Mouse (Mus musculus): Measurements from ENCODE around the gene Plppr3. TPM values are rescaled to one million over a fixed set of nuclear protein-coding genes. Genes with fewer than 3 reads are reported as not detected.

Gene Plppr3
- total and polyA plus RNA-seq, 2 experiments from 2014 or later, result 2.5 to 5.9 TPM

GRCm38 (mm10) chr10:79914131-79914947, 39.9 kb upstream of the Plppr3 start:
- Histone ChIP-seq H3K4me2 (ENCODE audit: low read depth, low read length) (no peak overlapping the region), H3K9me3 (replicated peaks; ENCODE audit: control insufficient read depth, low read length) (no peaks in the 10 kb centered on the region), H3K9ac (replicated peaks; ENCODE audit: low read depth, low read length) (peak overlapping the region; percentile 5; the same call in 1 of the 2 replicates), H3K36me3 (replicated peaks; ENCODE audit: control insufficient read depth, insufficient read depth, low read length) (peaks cover 20% of the 10 kb centered on the region), H3K27ac (ENCODE audit: low read depth) (0 out of 2 replicates have a peak overlapping the region, but pooled peaks have one; percentile 11), H3K4me3 (ENCODE audit: low read depth, low read length) (no peak overlapping the region), H3K27me3 (ENCODE audit: control insufficient read depth, insufficient read depth, low read length) (peaks cover 21% of the 10 kb centered on the region), H3K4me1 (ENCODE audit: control insufficient read depth, insufficient read depth) (peaks cover 27% of the 10 kb centered on the region)
- no peak for DNase-seq (ENCODE audit: low spot score)
- WGBS, result 58% methylated on average over 11 of the region's 11 CpGs
- TF ChIP-seq CTCF (IDR thresholded peaks at IDR 0.05; ENCODE audit: low read depth) (no peak), EP300 (IDR thresholded peaks at IDR 0.05; ENCODE audit: low read depth) (no peak)
- peak; percentile 14; the same call in 1 of the 2 replicates for ATAC-seq (ENCODE audit: insufficient read depth, low read depth)

- Histone ChIP-seq H3K4me3 (ENCODE audit: low read depth, low read length) (no peak overlapping the region), H3K27me3 (ENCODE audit: control insufficient read depth, insufficient read depth, low read length) (peaks cover 1% of the 10 kb centered on the region), H3K27ac (ENCODE audit: low read depth) (no peak overlapping the region), H3K36me3 (replicated peaks; ENCODE audit: control insufficient read depth, insufficient read depth, low read length) (peaks cover 20% of the 10 kb centered on the region), H3K4me1 (ENCODE audit: control insufficient read depth, insufficient read depth) (peaks cover 27% of the 10 kb centered on the region), H3K9ac (replicated peaks; ENCODE audit: low read depth, low read length) (no peak overlapping the region), H3K4me2 (ENCODE audit: low read depth, low read length) (no peak overlapping the region), H3K9me3 (replicated peaks; ENCODE audit: control insufficient read depth, low read length) (no peaks in the 10 kb centered on the region)
- TF ChIP-seq EP300 (IDR thresholded peaks at IDR 0.05; ENCODE audit: low read depth) (no peak), CTCF (IDR thresholded peaks at IDR 0.05; ENCODE audit: low read depth) (no peak)
- WGBS, result 70% methylated on average over 20 of the region's 20 CpGs
- DNase-seq (ENCODE audit: low spot score), result no peak
- no peak for ATAC-seq (ENCODE audit: insufficient read depth, low read depth)
Observed at GRCm38 (mm10) chr10:79912412-79912811, 38.0 kb upstream of the Plppr3 start.

- H3K9ac ChIP-seq (replicated peaks; ENCODE audit: low read depth, low read length), result 0 out of 2 replicates have a peak within 1 kb of the TSS, but pooled peaks have one; percentile 82
- TF ChIP-seq EP300 (IDR thresholded peaks at IDR 0.05; ENCODE audit: low read depth), result no peak
- no peak for TF ChIP-seq CTCF (IDR thresholded peaks at IDR 0.05; ENCODE audit: low read depth)
- H3K4me1 ChIP-seq (ENCODE audit: control insufficient read depth, insufficient read depth), result peaks cover 19% of the 10 kb centered on the region
- DNase-seq (ENCODE audit: low spot score) (no peak), ATAC-seq (ENCODE audit: insufficient read depth, low read depth) (no peak)
- peaks cover 32% of the 10 kb centered on the region for H3K36me3 ChIP-seq (replicated peaks; ENCODE audit: control insufficient read depth, insufficient read depth, low read length)
- no peak within 1 kb of the TSS for H3K4me2 ChIP-seq (ENCODE audit: low read depth, low read length)
- H3K4me3 ChIP-seq (ENCODE audit: low read depth, low read length), result no peak within 1 kb of the TSS
- no peaks in the 10 kb centered on the region for H3K27me3 ChIP-seq (ENCODE audit: control insufficient read depth, insufficient read depth, low read length)
- H3K27ac ChIP-seq (ENCODE audit: low read depth), result no peak within 1 kb of the TSS
- no peaks in the 10 kb centered on the region for H3K9me3 ChIP-seq (replicated peaks; ENCODE audit: control insufficient read depth, low read length)
- 93% methylated on average over 4 of the region's 4 CpGs for WGBS
Observed at GRCm38 (mm10) chr10:79910556-79910955, 36.1 kb upstream of the Plppr3 start, which contains the start of gene Gm26602. Gm26602 (plus strand) TSS chr10:79910856.

GRCm38 (mm10) chr10:79909092-79909922, 34.9 kb upstream of the Plppr3 start:
- 22% methylated on average over 14 of the region's 14 CpGs for WGBS
- H3K36me3 ChIP-seq (replicated peaks; ENCODE audit: control insufficient read depth, insufficient read depth, low read length), result peaks cover 42% of the 10 kb centered on the region
- ATAC-seq (ENCODE audit: insufficient read depth, low read depth), result no peak
- peaks cover 8% of the 10 kb centered on the region; the same call in 1 of the 2 replicates for H3K4me1 ChIP-seq (ENCODE audit: control insufficient read depth, insufficient read depth)
- peak; percentile 53 for DNase-seq (ENCODE audit: low spot score)
- TF ChIP-seq EP300 (IDR thresholded peaks at IDR 0.05; ENCODE audit: low read depth) (peak; percentile 62; the same call in 1 of the 2 replicates), CTCF (IDR thresholded peaks at IDR 0.05; ENCODE audit: low read depth) (no peak)
- peak overlapping the region; percentile 94 for H3K27ac ChIP-seq (ENCODE audit: low read depth)
- no peaks in the 10 kb centered on the region for H3K27me3 ChIP-seq (ENCODE audit: control insufficient read depth, insufficient read depth, low read length)
- no peaks in the 10 kb centered on the region for H3K9me3 ChIP-seq (replicated peaks; ENCODE audit: control insufficient read depth, low read length)
- H3K4me3 ChIP-seq (ENCODE audit: low read depth, low read length), result peak overlapping the region; percentile 74
- peak overlapping the region; percentile 82 for H3K9ac ChIP-seq (replicated peaks; ENCODE audit: low read depth, low read length)
- peak overlapping the region; percentile 52 for H3K4me2 ChIP-seq (ENCODE audit: low read depth, low read length)

Data from heart, postnatal 0 days (tissue).